Comparison of ENCODE assay signal across 35 mouse cellular contexts in genomic region chr17:66871396-66871795, GRCm38 (mm10).
"Had no signal": no experiment of that assay in that cellular context is flagged by ENCODE, and none has a peak within 500 bp of the region (broad histone marks: within the 10 kb centered on the region; RNA-seq: fewer than 3 reads in every experiment).

No protein-coding gene starts in this region.

- H3K4me1 ChIP-seq: heart, embryonic 10.5 days; heart, embryonic 12.5 days; heart, embryonic 13.5 days; heart, embryonic 15.5 days; hindbrain, embryonic 10.5 days; intestine, embryonic 15.5 days had no signal

- H3K27me3 ChIP-seq: heart, embryonic 12.5 days; heart, embryonic 13.5 days; heart, embryonic 15.5 days; hindbrain, embryonic 12.5 days; hindbrain, embryonic 13.5 days; hindbrain, embryonic 15.5 days; intestine, embryonic 15.5 days; kidney, embryonic 15.5 days had no signal

- H3K27ac ChIP-seq: heart, adult 2 months; heart, embryonic 10.5 days; heart, embryonic 13.5 days; heart, embryonic 15.5 days; hindbrain, embryonic 10.5 days; hindbrain, embryonic 12.5 days; hindbrain, embryonic 14.5 days; hindbrain, embryonic 15.5 days; hindbrain, postnatal 0 days; intestine, embryonic 15.5 days; kidney, embryonic 15.5 days; kidney, postnatal 0 days; layer of hippocampus, adult 2 months had no signal

- ATAC-seq: hindbrain, embryonic 16.5 days; hindbrain, postnatal 0 days; inflammation-experienced regulatory T-cells, adult 6 months; intestine, embryonic 15.5 days; intestine, embryonic 16.5 days; intestine, postnatal 0 days had no signal

- H3K9ac ChIP-seq: heart, embryonic 12.5 days; heart, embryonic 13.5 days; heart, embryonic 15.5 days; hindbrain, embryonic 12.5 days; hindbrain, embryonic 13.5 days; hindbrain, embryonic 14.5 days; hindbrain, embryonic 15.5 days; intestine, embryonic 15.5 days; kidney, embryonic 15.5 days had no signal

- DNase-seq: heart, adult 2 months; heart, postnatal 14 days; heart, postnatal 36 days; heart, postnatal 4 days; kidney, adult 11 months; kidney, adult 18-20 months; kidney, adult 2 months; kidney, adult 8-10 months; kidney, adult 9 months; kidney, postnatal 10 days; kidney, postnatal 14 days; kidney, postnatal 25 days; kidney, postnatal 36 days; kidney, postnatal 4 days; layer of hippocampus, adult 9-11 months; layer of hippocampus, postnatal 36 days had no signal

- H3K4me3 ChIP-seq: heart, adult 2 months; heart, embryonic 10.5 days; heart, embryonic 12.5 days; heart, embryonic 13.5 days; heart, embryonic 15.5 days; hindbrain, embryonic 10.5 days; hindbrain, embryonic 12.5 days; hindbrain, embryonic 13.5 days; hindbrain, embryonic 15.5 days; intestine, embryonic 15.5 days; kidney, embryonic 15.5 days; layer of hippocampus, adult 2 months had no signal

- H3K4me2 ChIP-seq: heart, embryonic 11.5 days; heart, embryonic 12.5 days; heart, embryonic 13.5 days; heart, embryonic 15.5 days; hindbrain, embryonic 12.5 days; hindbrain, embryonic 13.5 days; hindbrain, embryonic 14.5 days; hindbrain, embryonic 15.5 days; intestine, embryonic 15.5 days; kidney, embryonic 15.5 days had no signal

- H3K9me3 ChIP-seq: heart, embryonic 10.5 days; heart, embryonic 12.5 days; heart, embryonic 13.5 days; heart, embryonic 15.5 days; hindbrain, embryonic 10.5 days; hindbrain, embryonic 12.5 days; hindbrain, embryonic 13.5 days; hindbrain, embryonic 15.5 days; intestine, embryonic 15.5 days; kidney, embryonic 15.5 days had no signal

- H3K36me3 ChIP-seq: heart, embryonic 10.5 days; heart, embryonic 12.5 days; heart, embryonic 13.5 days; heart, embryonic 15.5 days; hindbrain, embryonic 10.5 days; hindbrain, embryonic 12.5 days; hindbrain, embryonic 13.5 days; hindbrain, embryonic 15.5 days; intestine, embryonic 15.5 days; kidney, embryonic 15.5 days had no signal
